Mouse (Mus musculus) megakaryocyte, embryonic 14.5 days (primary cell): Measurements from ENCODE around the gene Galm. TPM values are rescaled to one million over a fixed set of nuclear protein-coding genes. Genes with fewer than 3 reads are reported as not detected.
A peak's percentile ranks its signal among the peaks of the same experiment; 100 is the strongest.
"Not testable (repeated sequence)": the region's sequence is repeated elsewhere in the genome, so short reads cannot be mapped to it uniquely, and the experiment has no call there.

Source experiments
- H3K27me3 ChIP-seq: replicated peaks from 2 replicates; pipeline ENCODE3; 2012; ENCODE audit warnings: inconsistent platforms
- H3K36me3 ChIP-seq: replicated peaks from 2 replicates; pipeline ENCODE3; 2012; ENCODE audit warnings: low read length, inconsistent platforms, mixed read lengths
- H3K4me1 ChIP-seq: 2 replicates; pipeline ENCODE4 v1.6.1; 2012; ENCODE audit warnings: inconsistent platforms
- H3K4me3 ChIP-seq: replicated peaks from 2 replicates; pipeline ENCODE3; 2012; ENCODE audit warnings: moderate library complexity, mild to moderate bottlenecking, inconsistent platforms
- H3K9me3 ChIP-seq: 2 replicates; pipeline ENCODE4 v1.6.1; 2012; ENCODE audit warnings: inconsistent platforms
- FLI1 ChIP-seq: IDR thresholded peaks from 2 replicates; pipeline ENCODE4 v1.6.1; 2012; ENCODE audit warnings: low read length, inconsistent platforms, mixed read lengths
- GATA1 ChIP-seq: IDR thresholded peaks from 3 replicates; pipeline ENCODE4 v1.6.1; 2012; ENCODE audit warnings: mixed read lengths, low read length, inconsistent platforms, borderline replicate concordance
- polyA plus RNA-seq: library from polyadenylated mRNA; stranded (reverse); fragments of >175 nt; gene quantifications from 2 replicates; pipeline ENCODE4 v1.2.3, GENCODE M21; 2012; ENCODE audit warnings: low replicate concordance; ENCODE audit not compliant: insufficient read depth

Gene Galm
- polyA plus RNA-seq, 1 experiment = 0.17 TPM

DNA sequence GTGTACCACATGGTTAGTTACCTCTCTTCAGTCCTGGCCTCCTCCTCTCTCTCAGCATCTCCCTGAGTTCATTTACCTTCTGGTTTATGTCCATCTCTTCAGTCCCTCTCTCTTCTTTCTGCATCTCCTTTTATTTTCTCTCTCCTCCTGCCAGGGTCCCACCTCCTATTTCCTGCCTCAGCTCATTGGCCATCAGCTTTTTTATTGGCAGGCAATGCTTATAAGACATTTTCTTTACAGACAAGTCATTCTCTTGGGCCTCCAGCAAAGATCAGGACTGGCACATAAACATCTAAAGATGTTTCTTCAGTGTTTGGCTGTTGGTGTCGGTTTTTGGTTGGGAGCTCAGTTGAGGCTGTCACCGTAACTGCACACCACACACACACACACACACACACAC is 46.4 kb downstream of the Galm start:
- H3K4me1 ChIP-seq = peaks cover 19% of the 10 kb centered on the region
- H3K4me3 ChIP-seq = no peak overlapping the region
- H3K36me3 ChIP-seq = no peaks in the 10 kb centered on the region
- no peaks in the 10 kb centered on the region for H3K9me3 ChIP-seq
- peaks cover 13% of the 10 kb centered on the region for H3K27me3 ChIP-seq
- TF ChIP-seq GATA1 (no peak), FLI1 (no peak)

DNA sequence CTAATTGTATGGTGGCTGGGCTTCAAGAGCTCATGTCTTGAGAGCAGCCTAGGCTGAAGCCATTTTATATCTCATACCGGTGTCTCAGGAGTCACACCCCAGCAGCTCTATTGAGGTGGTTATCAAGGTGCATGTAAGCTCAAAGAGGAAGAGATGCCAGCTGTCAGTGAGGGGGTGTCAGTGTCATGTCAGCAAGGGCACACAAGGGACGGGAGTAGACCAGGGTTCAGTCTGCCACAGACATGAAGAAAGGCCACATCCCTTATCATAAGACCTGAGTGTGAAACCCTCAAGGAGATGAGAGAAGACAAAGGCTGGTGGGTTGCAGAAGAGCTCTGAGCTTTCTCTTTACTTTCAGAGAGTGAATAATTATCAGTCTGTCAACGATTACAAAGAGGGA is 46.9 kb downstream of the Galm start:
- TF ChIP-seq GATA1 = no peak
- TF ChIP-seq FLI1 = no peak
- no peaks in the 10 kb centered on the region for H3K9me3 ChIP-seq
- peaks cover 10% of the 10 kb centered on the region for H3K27me3 ChIP-seq
- no peak overlapping the region for H3K4me3 ChIP-seq
- H3K36me3 ChIP-seq = no peaks in the 10 kb centered on the region
- H3K4me1 ChIP-seq = peaks cover 19% of the 10 kb centered on the region

DNA sequence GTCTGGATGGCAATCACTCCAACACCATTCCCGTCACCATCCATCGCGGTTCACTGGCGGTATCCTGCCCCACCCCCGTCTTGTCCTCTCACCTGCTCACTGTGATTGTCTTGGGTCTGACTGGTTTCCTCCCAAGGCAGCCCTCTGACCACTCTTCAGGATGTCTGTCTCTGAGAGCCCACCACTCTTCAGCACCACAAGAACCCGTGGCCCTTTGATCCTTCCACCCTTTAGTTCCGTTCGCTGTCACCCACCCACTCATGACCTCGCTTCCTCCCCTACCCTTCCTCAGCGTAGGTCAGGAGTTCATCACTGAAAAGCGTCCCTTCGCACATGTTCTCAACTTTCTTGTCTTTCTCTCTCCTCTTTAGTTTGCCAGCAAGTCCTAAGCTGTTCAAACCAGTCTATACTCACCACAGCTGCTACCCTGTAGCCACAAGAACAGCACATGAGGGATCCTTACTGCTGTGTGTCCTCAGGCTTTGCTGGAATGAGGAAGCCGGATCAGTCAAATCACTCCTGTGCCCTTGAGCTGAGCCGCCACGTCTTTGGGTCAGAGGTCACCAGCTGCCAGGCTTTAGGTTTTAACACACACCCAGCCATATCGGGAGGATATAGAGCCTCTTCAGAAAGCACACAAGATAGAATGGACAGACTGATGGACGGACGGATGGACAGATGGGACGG is 47.6 kb downstream of the Galm start:
- peaks cover 19% of the 10 kb centered on the region for H3K4me1 ChIP-seq
- no peaks in the 10 kb centered on the region for H3K9me3 ChIP-seq
- no peak for TF ChIP-seq GATA1
- TF ChIP-seq FLI1 = no peak
- H3K27me3 ChIP-seq = peaks cover 10% of the 10 kb centered on the region
- H3K36me3 ChIP-seq = no peaks in the 10 kb centered on the region
- H3K4me3 ChIP-seq = peak overlapping the region; percentile 60

DNA sequence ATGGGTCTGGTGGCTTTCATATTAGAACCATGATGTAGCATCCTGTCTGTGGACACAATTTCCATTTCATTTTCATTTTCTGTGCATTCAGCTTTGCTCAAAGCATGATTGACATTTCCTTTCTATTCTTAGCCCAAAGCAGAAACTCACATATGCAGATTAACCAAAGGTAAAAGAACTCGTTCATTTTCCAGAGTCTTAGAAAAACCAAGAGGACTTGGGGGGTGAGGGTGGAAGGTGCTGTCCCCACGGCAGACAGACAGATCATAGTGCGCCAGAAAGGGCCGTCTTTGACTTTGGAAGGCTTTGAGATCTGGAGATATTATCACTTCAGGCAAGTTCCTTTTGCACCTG is 48.1 kb downstream of the Galm start:
- Histone ChIP-seq H3K4me3 (no peak overlapping the region), H3K36me3 (no peaks in the 10 kb centered on the region), H3K4me1 (peaks cover 19% of the 10 kb centered on the region), H3K9me3 (no peaks in the 10 kb centered on the region), H3K27me3 (peaks cover 10% of the 10 kb centered on the region)
- TF ChIP-seq GATA1 = no peak
- no peak for TF ChIP-seq FLI1

DNA sequence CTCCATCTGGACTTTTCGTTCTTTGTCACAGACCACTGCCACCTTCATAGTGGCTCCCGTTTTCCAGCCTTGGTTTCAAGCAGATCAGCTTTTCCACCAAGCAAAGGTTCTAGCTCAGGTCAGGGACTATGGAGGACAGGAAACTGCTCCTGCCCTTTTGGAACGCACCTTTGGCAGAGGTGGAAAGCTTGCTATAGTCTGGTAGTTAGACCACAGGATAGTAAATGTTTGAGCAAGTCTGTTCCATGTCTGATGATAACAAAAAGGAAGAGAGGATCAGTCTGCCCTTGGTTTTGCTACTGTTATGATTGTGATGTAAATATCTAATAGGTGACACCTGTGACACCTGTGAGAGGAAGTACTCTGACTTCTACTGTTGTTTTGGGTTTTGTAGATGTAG is 48.7 kb downstream of the Galm start:
- Histone ChIP-seq H3K36me3 (no peaks in the 10 kb centered on the region), H3K9me3 (no peaks in the 10 kb centered on the region), H3K27me3 (peaks cover 6% of the 10 kb centered on the region), H3K4me3 (no peak overlapping the region), H3K4me1 (peaks cover 19% of the 10 kb centered on the region)
- TF ChIP-seq FLI1 (no peak), GATA1 (no peak)

DNA sequence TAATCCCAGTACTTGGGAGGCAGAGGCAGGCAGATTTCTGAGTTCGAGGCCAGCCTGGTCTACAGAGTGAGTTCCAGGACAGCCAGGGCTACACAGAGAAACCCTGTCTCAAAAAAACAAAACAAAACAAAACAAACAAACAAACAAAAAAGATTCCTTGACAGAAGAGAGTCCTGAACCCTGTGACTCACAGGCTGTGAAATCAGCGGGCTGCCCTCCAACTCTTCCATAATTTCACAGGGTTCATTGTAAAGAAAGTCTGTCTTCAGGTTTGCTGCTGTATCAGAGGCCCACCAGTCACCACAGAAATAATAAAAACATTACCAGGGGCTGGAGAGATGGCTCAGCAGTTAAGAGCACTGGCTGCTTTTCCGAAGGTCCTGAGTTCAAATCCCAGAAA is 51.6 kb downstream of the Galm start:
- not testable (repeated sequence) for H3K27me3 ChIP-seq, H3K4me3 ChIP-seq, H3K36me3 ChIP-seq, H3K9me3 ChIP-seq
- peaks cover 15% of the 10 kb centered on the region for H3K4me1 ChIP-seq

DNA sequence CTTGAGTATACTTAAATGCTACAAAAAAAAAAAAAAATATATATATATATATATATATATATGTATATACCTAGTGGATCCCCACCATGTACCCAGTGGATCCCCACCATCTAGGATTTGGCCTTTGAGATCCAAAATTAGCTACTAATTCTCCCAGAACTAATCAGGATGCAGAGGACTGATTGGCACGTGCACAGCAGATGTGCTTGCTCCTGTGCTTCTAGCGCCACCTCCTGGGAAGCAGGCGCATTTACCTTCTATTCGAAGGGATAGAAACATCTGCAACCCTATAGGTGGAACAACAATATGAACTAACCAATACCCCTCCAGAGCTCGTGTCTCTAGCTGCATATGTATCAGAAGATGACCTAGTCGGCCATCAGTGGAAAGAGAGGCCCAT is 52.7 kb downstream of the Galm start:
- no peak for TF ChIP-seq GATA1
- TF ChIP-seq FLI1 = no peak
- no peak overlapping the region for H3K4me3 ChIP-seq
- H3K36me3 ChIP-seq = no peaks in the 10 kb centered on the region
- peaks cover 5% of the 10 kb centered on the region for H3K27me3 ChIP-seq
- H3K4me1 ChIP-seq = peaks cover 5% of the 10 kb centered on the region
- no peaks in the 10 kb centered on the region for H3K9me3 ChIP-seq

DNA sequence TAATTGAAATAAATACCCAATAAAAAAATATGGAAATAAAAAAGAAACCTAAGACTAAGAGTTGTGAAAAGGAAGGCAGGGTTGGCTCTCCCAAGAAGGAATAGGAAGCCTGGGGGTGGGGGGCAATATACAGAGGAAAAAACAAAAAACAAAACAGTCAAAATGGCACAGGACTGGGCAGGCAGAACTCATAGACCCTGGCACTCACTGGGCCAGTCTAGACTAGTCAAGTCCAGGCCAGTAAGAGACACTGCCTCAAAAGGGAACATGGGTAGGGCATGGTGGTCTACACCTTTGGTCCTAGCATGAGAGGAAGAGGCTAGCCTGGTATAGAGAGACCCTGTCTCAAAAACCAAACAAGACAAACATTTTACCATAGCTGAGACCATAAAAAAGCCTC is 53.2 kb downstream of the Galm start:
- Histone ChIP-seq H3K4me3 (no peak overlapping the region), H3K27me3 (peaks cover 5% of the 10 kb centered on the region), H3K36me3 (no peaks in the 10 kb centered on the region), H3K9me3 (no peaks in the 10 kb centered on the region), H3K4me1 (peaks cover under 1% of the 10 kb centered on the region)
- TF ChIP-seq GATA1 (no peak), FLI1 (no peak)

DNA sequence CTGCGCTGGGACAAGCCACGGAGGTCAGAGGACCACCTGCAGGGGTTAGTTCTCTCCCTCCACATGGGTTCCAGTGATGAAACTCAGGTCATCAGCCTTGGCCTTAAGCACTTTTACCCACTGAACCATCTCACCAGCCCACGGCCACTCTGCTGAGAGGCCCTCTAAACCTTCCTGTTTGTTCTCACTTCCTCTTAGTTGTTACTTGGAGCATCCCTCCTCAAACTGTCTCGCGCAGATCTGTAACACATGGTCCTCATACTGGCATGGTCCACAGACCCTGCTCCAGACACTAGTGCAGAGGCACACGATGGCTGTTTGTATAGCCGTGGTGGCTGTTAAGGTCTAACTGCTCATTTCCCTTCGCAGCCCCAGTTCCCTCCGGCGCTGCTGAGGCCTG is 56.3 kb downstream of the Galm start:
- H3K9me3 ChIP-seq = peaks cover 10% of the 10 kb centered on the region

DNA sequence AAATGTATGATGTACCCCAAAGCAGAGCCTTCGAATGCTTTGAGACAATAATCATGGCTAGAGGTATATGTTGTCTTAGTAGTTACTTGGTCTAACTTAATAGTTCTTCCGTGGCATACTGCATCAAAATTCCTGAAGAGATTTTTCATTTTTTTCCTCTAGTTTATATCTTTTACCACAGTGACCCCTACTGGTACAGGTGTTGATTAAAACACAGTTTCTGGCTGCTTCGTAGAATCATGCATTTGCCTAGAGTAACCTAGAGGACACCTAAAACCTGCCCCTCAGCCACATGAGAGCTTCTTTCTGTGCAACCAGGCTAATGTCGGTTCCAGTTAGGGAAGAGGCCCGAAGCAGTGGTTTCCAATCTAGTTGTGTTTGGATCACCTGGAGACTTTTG is 65.8 kb downstream of the Galm start:
- TF ChIP-seq FLI1 (no peak), GATA1 (no peak)
- no peaks in the 10 kb centered on the region for H3K4me1 ChIP-seq
- peaks cover 38% of the 10 kb centered on the region for H3K36me3 ChIP-seq
- H3K4me3 ChIP-seq = no peak overlapping the region
- H3K9me3 ChIP-seq = 0 out of 2 replicates have a peak, but pooled peaks cover 3% of the 10 kb centered on the region
- H3K27me3 ChIP-seq = peaks cover 3% of the 10 kb centered on the region

More for the DNA sequence above, 56.3 kb downstream of the Galm start:
- TF ChIP-seq FLI1 (no peak), GATA1 (no peak)
- Histone ChIP-seq H3K36me3 (no peaks in the 10 kb centered on the region), H3K4me1 (no peaks in the 10 kb centered on the region), H3K4me3 (no peak overlapping the region), H3K27me3 (peaks cover 7% of the 10 kb centered on the region)
